Mouse (Mus musculus) stomach, postnatal 0 days (tissue): ENCODE results near the gene BC035947. TPM values are rescaled to one million over a fixed set of nuclear protein-coding genes. Genes with fewer than 3 reads are reported as not detected.
A peak's percentile ranks its signal among the peaks of the same experiment; 100 is the strongest.
"Not testable (repeated sequence)": the region's sequence is repeated elsewhere in the genome, so short reads cannot be mapped to it uniquely, and the experiment has no call there.

ENCODE experiments used
- ATAC-seq: fragments of 200-750 bp; cut with Nextera tagmentation; 2 replicates; pipeline ENCODE4 v1.8.0; 2017; ENCODE audit not compliant: low FRiP score, low TSS enrichment
- DNase-seq: peaks from one replicate; pipeline ENCODE4 v3.0.0-alpha.2; 2016; ENCODE audit warnings: low spot score
- H3K27ac ChIP-seq: fragments of 300-500 bp; sonication (generic); replicated peaks from 2 replicates; pipeline ENCODE4 v1.5.1; 2014; ENCODE audit warnings: mild to moderate bottlenecking, control low read depth
- H3K27me3 ChIP-seq: fragments of 300-500 bp; sonication (generic); 2 replicates; pipeline ENCODE4 v1.6.1; 2014; ENCODE audit warnings: low read length; ENCODE audit not compliant: control insufficient read depth, insufficient read depth
- H3K36me3 ChIP-seq: fragments of 300-500 bp; sonication (generic); 2 replicates; pipeline ENCODE4 v1.6.1; 2014; ENCODE audit warnings: low read length, mixed read lengths; ENCODE audit not compliant: control insufficient read depth, insufficient read depth
- H3K4me1 ChIP-seq: fragments of 300-500 bp; sonication (generic); replicated peaks from 2 replicates; pipeline ENCODE4 v1.6.1; 2014; ENCODE audit warnings: antibody characterized with exemption; ENCODE audit not compliant: control insufficient read depth, insufficient read depth
- H3K4me2 ChIP-seq: fragments of 300-500 bp; sonication (generic); replicated peaks from 2 replicates; pipeline ENCODE4 v1.6.1; 2014; ENCODE audit warnings: low read depth, mild to moderate bottlenecking, control low read depth, moderate library complexity
- H3K4me3 ChIP-seq: fragments of 300-500 bp; sonication (generic); 2 replicates; pipeline ENCODE4 v1.5.1; 2014; ENCODE audit warnings: low read depth, low read length, control low read depth
- H3K9ac ChIP-seq: fragments of 300-500 bp; sonication (generic); 2 replicates; pipeline ENCODE4 v1.6.1; 2014; ENCODE audit warnings: mild to moderate bottlenecking, low read length, control low read depth, mixed read lengths
- H3K9me3 ChIP-seq: fragments of 300-500 bp; sonication (generic); 2 replicates; pipeline ENCODE4 v1.6.1; 2016; ENCODE audit warnings: low read length; ENCODE audit not compliant: control insufficient read depth
- CTCF ChIP-seq: IDR thresholded peaks from 2 replicates; pipeline ENCODE4 v1.5.1; 2016; ENCODE audit warnings: antibody characterized with exemption, low read depth, mild to moderate bottlenecking, moderate library complexity
- EP300 ChIP-seq: optimal IDR thresholded peaks from 2 replicates; pipeline ENCODE3; 2016; ENCODE audit warnings: antibody characterized with exemption
- WGBS: fragments of 180-500 bp; shearing (Covaris S2); extraction: QIAGEN DNeasy Blood & Tissue Kit; methylation state at CpG from one replicate; pipeline ENCODE4 v1.1.7; 2014; 5-methylcytosine and 5-hydroxymethylcytosine counted together
- polyA plus RNA-seq: library from polyadenylated mRNA; unstranded; fragments of >200 nt; fragmentation: Nextera tagmentation; extraction: Ambion mirVana; gene quantifications from 2 replicates; pipeline ENCODE4 v1.2.1, GENCODE M21; 2015

Gene BC035947
- 0.04 and 0.06 TPM in 2 replicates for polyA plus RNA-seq

- Histone ChIP-seq H3K4me3 (peak within 1 kb of the TSS; percentile 31), H3K4me1 (no peaks in the 10 kb centered on the region), H3K9me3 (no peaks in the 10 kb centered on the region), H3K36me3 (no peaks in the 10 kb centered on the region), H3K27me3 (no peaks in the 10 kb centered on the region), H3K4me2 (peak within 1 kb of the TSS; percentile 52), H3K9ac (0 out of 2 replicates have a peak within 1 kb of the TSS, but pooled peaks have one; percentile 31), H3K27ac (no peak within 1 kb of the TSS)
- TF ChIP-seq EP300 (no peak), CTCF (no peak)
- peak; percentile 65; the same call in 1 of the 2 replicates for ATAC-seq
- DNase-seq: peak; percentile 51
- WGBS: 3% methylated on average over 25 of the region's 25 CpGs
Observed at GRCm38 (mm10) chr1:78511621-78512160, at the start of gene BC035947. Gene BC035947, minus strand, starts transcription at chr1:78512158.

- no peak overlapping the region for H3K4me2 ChIP-seq
- no peaks in the 10 kb centered on the region for H3K9me3 ChIP-seq
- 55% methylated on average over 8 of the region's 8 CpGs for WGBS
- TF ChIP-seq CTCF: no peak
- no peak for TF ChIP-seq EP300
- H3K27ac ChIP-seq: no peak overlapping the region
- H3K4me3 ChIP-seq: no peak overlapping the region
- ATAC-seq: no peak
- no peak for DNase-seq
- H3K9ac ChIP-seq: no peak overlapping the region
- no peaks in the 10 kb centered on the region for H3K36me3 ChIP-seq
- H3K4me1 ChIP-seq: no peaks in the 10 kb centered on the region
- no peaks in the 10 kb centered on the region for H3K27me3 ChIP-seq
Observed at GRCm38 (mm10) chr1:78554012-78554666, 42.2 kb upstream of the BC035947 start.

- Histone ChIP-seq H3K4me1 (no peaks in the 10 kb centered on the region), H3K9ac (no peak overlapping the region), H3K27ac (no peak overlapping the region), H3K4me3 (no peak overlapping the region), H3K36me3 (no peaks in the 10 kb centered on the region), H3K4me2 (no peak overlapping the region), H3K9me3 (no peaks in the 10 kb centered on the region), H3K27me3 (no peaks in the 10 kb centered on the region)
- WGBS: 69% methylated on average over 6 of the region's 6 CpGs
- no peak for ATAC-seq
- no peak for TF ChIP-seq CTCF
- TF ChIP-seq EP300: no peak
- DNase-seq: no peak
Observed at GRCm38 (mm10) chr1:78548961-78549360, 37.0 kb upstream of the BC035947 start.

- Histone ChIP-seq H3K9ac (no peak overlapping the region), H3K27ac (no peak overlapping the region), H3K4me2 (no peak overlapping the region), H3K4me3 (no peak overlapping the region), H3K27me3 (no peaks in the 10 kb centered on the region), H3K9me3 (no peaks in the 10 kb centered on the region), H3K4me1 (no peaks in the 10 kb centered on the region), H3K36me3 (no peaks in the 10 kb centered on the region)
- 56% methylated on average over 9 of the region's 9 CpGs for WGBS
- TF ChIP-seq CTCF (no peak), EP300 (no peak)
- DNase-seq (peak; percentile 25), ATAC-seq (peak; percentile 51; the same call in 1 of the 2 replicates)
Observed at GRCm38 (mm10) chr1:78546258-78546657, 34.3 kb upstream of the BC035947 start.

- not testable (repeated sequence) for H3K9ac ChIP-seq, H3K4me2 ChIP-seq, H3K9me3 ChIP-seq, ATAC-seq, H3K4me3 ChIP-seq, DNase-seq, H3K27ac ChIP-seq, H3K4me1 ChIP-seq, H3K36me3 ChIP-seq, H3K27me3 ChIP-seq
- WGBS: 100% methylated on average over 1 of the region's 1 CpGs
Observed at GRCm38 (mm10) chr1:78543631-78544030, 31.7 kb upstream of the BC035947 start.

GRCm38 (mm10) chr1:78539166-78539565 lies 27.2 kb upstream of the BC035947 start:
- Histone ChIP-seq H3K9me3 (no peaks in the 10 kb centered on the region), H3K4me1 (no peaks in the 10 kb centered on the region), H3K27ac (no peak overlapping the region), H3K36me3 (no peaks in the 10 kb centered on the region), H3K4me2 (no peak overlapping the region), H3K4me3 (no peak overlapping the region), H3K27me3 (no peaks in the 10 kb centered on the region), H3K9ac (no peak overlapping the region)
- 75% methylated on average over 6 of the region's 6 CpGs for WGBS
- no peak for DNase-seq
- no peak for ATAC-seq
- TF ChIP-seq EP300 (no peak), CTCF (no peak)
